Mouse (Mus musculus) liver, embryonic 15.5 days (tissue): ENCODE results near the gene Axdnd1. TPM values are rescaled to one million over a fixed set of nuclear protein-coding genes. Genes with fewer than 3 reads are reported as not detected.
"Not testable (repeated sequence)": the region's sequence is repeated elsewhere in the genome, so short reads cannot be mapped to it uniquely, and the experiment has no call there.

ENCODE experiments used
- ATAC-seq: fragments of 200-750 bp; cut with Nextera tagmentation; 2 replicates; pipeline ENCODE4 v1.8.0; 2017; ENCODE audit warnings: moderate number of reproducible peaks, mild to moderate bottlenecking, moderate library complexity; ENCODE audit not compliant: insufficient read depth
- H3K27ac ChIP-seq: fragments of 300-500 bp; sonication (generic); replicated peaks from 2 replicates; pipeline ENCODE4 v1.5.1; 2015; ENCODE audit warnings: mild to moderate bottlenecking, inconsistent platforms
- H3K27me3 ChIP-seq: fragments of 300-500 bp; sonication (generic); 2 replicates; pipeline ENCODE4 v1.6.1; 2015; ENCODE audit warnings: mild to moderate bottlenecking, inconsistent platforms
- H3K36me3 ChIP-seq: fragments of 300-500 bp; sonication (generic); replicated peaks from 2 replicates; pipeline ENCODE4 v1.6.1; 2015; ENCODE audit warnings: moderate library complexity, mild to moderate bottlenecking, inconsistent platforms
- H3K4me1 ChIP-seq: fragments of 300-500 bp; sonication (generic); replicated peaks from 2 replicates; pipeline ENCODE4 v1.6.1; 2015; ENCODE audit warnings: inconsistent platforms
- H3K4me2 ChIP-seq: fragments of 300-500 bp; sonication (generic); 2 replicates; pipeline ENCODE4 v1.6.1; 2015; ENCODE audit warnings: moderate library complexity, mild to moderate bottlenecking, inconsistent platforms
- H3K4me3 ChIP-seq: fragments of 300-500 bp; sonication (generic); replicated peaks from 2 replicates; pipeline ENCODE4 v1.5.1; 2015; ENCODE audit warnings: mild to moderate bottlenecking, inconsistent platforms
- H3K9ac ChIP-seq: fragments of 300-500 bp; sonication (generic); 2 replicates; pipeline ENCODE4 v1.6.1; 2015; ENCODE audit warnings: moderate library complexity, mild to moderate bottlenecking, inconsistent platforms
- H3K9me3 ChIP-seq: fragments of 300-500 bp; sonication (generic); replicated peaks from 2 replicates; pipeline ENCODE4 v1.6.1; 2016; ENCODE audit warnings: inconsistent platforms
- WGBS: fragments of 180-500 bp; shearing (Covaris S2); methylation state at CpG from one replicate; pipeline ENCODE4 v1.1.7; 2015; ENCODE audit warnings: mixed read lengths; ENCODE audit not compliant: insufficient replicate concordance; 5-methylcytosine and 5-hydroxymethylcytosine counted together
- polyA plus RNA-seq: library from polyadenylated mRNA; unstranded; fragments of >200 nt; fragmentation: Nextera tagmentation; extraction: Ambion mirVana; gene quantifications from 2 replicates; pipeline ENCODE4 v1.2.1, GENCODE M21; 2015

Gene Axdnd1
- polyA plus RNA-seq, 1 experiment from 2014 or later = not detected

GRCm38 (mm10) chr1:156402491-156402890, 18.5 kb downstream of the Axdnd1 start:
- Histone ChIP-seq H3K36me3 (no peaks in the 10 kb centered on the region), H3K27ac (no peak overlapping the region), H3K9me3 (no peaks in the 10 kb centered on the region), H3K27me3 (no peaks in the 10 kb centered on the region), H3K9ac (no peak overlapping the region), H3K4me1 (no peaks in the 10 kb centered on the region), H3K4me2 (no peak overlapping the region), H3K4me3 (no peak overlapping the region)
- ATAC-seq = no peak
- 33% methylated on average over 2 of the region's 2 CpGs for WGBS

- H3K4me1 ChIP-seq, H3K9me3 ChIP-seq, H3K4me3 ChIP-seq, H3K36me3 ChIP-seq, H3K4me2 ChIP-seq, ATAC-seq, H3K27ac ChIP-seq, H3K27me3 ChIP-seq, H3K9ac ChIP-seq: not testable (repeated sequence)
- 52% methylated on average over 3 of the region's 3 CpGs for WGBS
Measured at GRCm38 (mm10) chr1:156400159-156400558, 20.8 kb downstream of the Axdnd1 start.

DNA sequence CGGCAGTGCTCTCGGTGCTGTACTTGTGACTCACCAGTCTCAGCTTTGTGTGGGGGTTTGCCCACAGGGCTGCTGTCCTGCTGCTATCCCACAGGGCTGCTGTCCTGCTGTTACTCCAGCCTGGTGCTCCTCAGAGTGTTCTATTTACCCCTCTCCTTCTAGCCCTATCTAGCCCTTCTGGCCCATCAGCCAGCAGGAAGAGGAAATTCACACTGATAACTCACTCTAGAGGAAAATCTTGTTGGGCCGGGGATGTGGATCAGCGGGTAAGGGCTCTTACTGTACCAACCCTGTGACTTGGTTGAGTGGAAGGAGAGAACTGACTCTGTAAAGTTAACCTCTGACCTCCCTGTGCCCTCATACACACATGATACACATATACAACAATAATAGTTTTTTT, 27.8 kb downstream of the Axdnd1 start:
- Histone ChIP-seq H3K4me1 (no peaks in the 10 kb centered on the region), H3K9me3 (no peaks in the 10 kb centered on the region), H3K9ac (no peak overlapping the region), H3K4me2 (no peak overlapping the region), H3K27ac (no peak overlapping the region), H3K27me3 (no peaks in the 10 kb centered on the region), H3K36me3 (no peaks in the 10 kb centered on the region), H3K4me3 (no peak overlapping the region)
- 41% methylated on average over 4 of the region's 4 CpGs for WGBS
- ATAC-seq = peak; percentile 15; the same call in 1 of the 2 replicates

DNA sequence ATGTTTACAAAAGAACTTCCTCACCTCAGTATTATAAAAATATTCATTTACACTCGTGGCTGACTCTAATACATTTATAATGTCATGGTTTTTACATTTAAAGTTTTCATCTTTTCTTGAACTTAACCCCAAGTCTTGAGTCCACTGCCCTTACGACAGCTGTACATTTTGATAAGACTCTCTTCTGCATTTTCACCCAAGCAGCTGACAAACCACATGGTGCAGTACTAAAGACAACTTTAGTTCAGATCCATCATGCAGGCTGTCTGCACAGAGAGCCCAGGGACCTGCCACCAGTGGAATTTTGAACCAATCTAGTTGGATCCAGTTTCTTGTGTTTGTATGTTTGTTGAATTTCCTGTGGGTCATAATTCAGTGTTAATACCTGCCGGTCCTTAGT, 34.1 kb downstream of the Axdnd1 start:
- no peak overlapping the region for H3K9ac ChIP-seq
- peak; percentile 69 for ATAC-seq
- H3K27me3 ChIP-seq = no peaks in the 10 kb centered on the region
- H3K27ac ChIP-seq = no peak overlapping the region
- 28% methylated on average over 3 of the region's 3 CpGs for WGBS
- peaks cover 4% of the 10 kb centered on the region; the same call in 1 of the 2 replicates for H3K4me1 ChIP-seq
- no peak overlapping the region for H3K4me2 ChIP-seq
- no peaks in the 10 kb centered on the region for H3K9me3 ChIP-seq
- no peak overlapping the region for H3K4me3 ChIP-seq
- no peaks in the 10 kb centered on the region for H3K36me3 ChIP-seq

DNA sequence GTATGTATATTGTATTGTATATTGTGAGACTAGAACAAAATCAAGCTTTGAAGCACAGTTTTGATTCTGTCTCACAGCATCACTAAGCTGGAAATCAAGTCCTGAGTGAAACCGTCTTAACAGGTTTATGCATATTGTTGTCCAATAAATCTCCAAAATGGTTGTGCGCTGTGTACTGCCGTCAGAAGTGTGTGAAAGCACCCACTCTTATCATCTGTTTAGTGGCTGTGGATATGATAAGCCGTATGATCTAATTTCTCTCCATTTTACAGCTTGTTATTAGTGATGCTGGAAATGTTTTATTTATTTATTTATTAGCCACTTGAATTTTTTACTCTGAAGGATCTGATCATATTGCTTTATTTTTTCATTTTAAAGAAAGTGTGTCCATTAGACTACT, 34.7 kb downstream of the Axdnd1 start:
- ATAC-seq = no peak
- Histone ChIP-seq H3K9ac (no peak overlapping the region), H3K27me3 (no peaks in the 10 kb centered on the region), H3K4me1 (peaks cover 4% of the 10 kb centered on the region; the same call in 1 of the 2 replicates), H3K4me2 (no peak overlapping the region), H3K36me3 (no peaks in the 10 kb centered on the region), H3K27ac (no peak overlapping the region), H3K9me3 (no peaks in the 10 kb centered on the region), H3K4me3 (no peak overlapping the region)
- 29% methylated on average over 4 of the region's 4 CpGs for WGBS

DNA sequence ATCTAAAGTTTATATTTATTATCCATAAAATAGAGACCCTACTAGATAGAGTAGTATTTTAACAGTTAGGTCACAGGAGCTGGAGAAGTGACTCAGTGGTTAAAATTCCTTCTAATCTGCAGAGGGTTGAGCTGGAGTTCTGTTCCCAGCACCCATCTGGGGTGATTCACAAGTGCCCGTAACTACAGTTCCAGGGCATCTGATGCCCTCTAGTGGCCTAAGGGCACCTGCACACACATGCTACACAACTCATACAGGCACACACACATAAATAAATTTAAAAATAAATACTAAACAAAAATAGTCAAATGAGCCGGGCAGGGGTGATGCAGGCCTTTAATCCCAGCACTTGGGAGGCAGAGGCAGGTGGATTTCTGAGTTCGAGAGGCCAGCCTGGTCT, 39.7 kb downstream of the Axdnd1 start:
- Histone ChIP-seq H3K9me3 (no peaks in the 10 kb centered on the region), H3K4me3 (no peak overlapping the region), H3K4me1 (no peaks in the 10 kb centered on the region), H3K36me3 (no peaks in the 10 kb centered on the region), H3K27me3 (no peaks in the 10 kb centered on the region), H3K4me2 (no peak overlapping the region), H3K9ac (no peak overlapping the region), H3K27ac (no peak overlapping the region)
- WGBS = 68% methylated on average over 3 of the region's 3 CpGs
- no peak for ATAC-seq

- H3K4me2 ChIP-seq = no peak within 1 kb of the TSS
- no peak for ATAC-seq
- no peak within 1 kb of the TSS for H3K27ac ChIP-seq
- H3K9ac ChIP-seq = no peak within 1 kb of the TSS
- no peaks in the 10 kb centered on the region for H3K27me3 ChIP-seq
- WGBS = 76% methylated on average over 8 of the region's 8 CpGs
- no peak within 1 kb of the TSS for H3K4me3 ChIP-seq
- no peaks in the 10 kb centered on the region for H3K36me3 ChIP-seq
- no peaks in the 10 kb centered on the region for H3K4me1 ChIP-seq
- H3K9me3 ChIP-seq = no peaks in the 10 kb centered on the region
Measured at GRCm38 (mm10) chr1:156365740-156366139, 55.2 kb downstream of the Axdnd1 start, which contains the start of gene Gm2000. TSS of gene Gm2000 (plus strand) at chr1:156366040.

DNA sequence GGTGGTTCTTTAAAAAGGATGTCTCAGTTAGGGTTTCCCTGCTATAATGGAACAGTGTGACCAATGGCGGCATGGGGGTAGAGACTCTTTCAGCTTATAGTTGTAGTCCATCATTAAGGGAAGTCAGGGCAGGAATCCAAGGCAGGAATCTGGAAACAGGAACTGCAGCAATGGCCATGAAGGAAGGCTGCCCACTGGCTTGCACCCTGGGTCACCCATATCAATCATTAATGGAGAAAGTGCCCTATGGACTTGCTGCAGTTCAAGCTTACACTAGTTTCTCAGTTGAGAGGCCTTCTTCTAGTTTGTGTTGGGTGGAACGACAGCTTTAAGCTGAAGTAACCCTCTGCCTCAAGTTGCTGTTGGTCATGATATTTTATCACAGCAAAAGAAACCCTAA, 68.5 kb downstream of the Axdnd1 start:
- Histone ChIP-seq H3K4me2 (no peak overlapping the region), H3K9me3 (no peaks in the 10 kb centered on the region), H3K36me3 (no peaks in the 10 kb centered on the region), H3K27ac (no peak overlapping the region), H3K4me1 (no peaks in the 10 kb centered on the region), H3K9ac (no peak overlapping the region), H3K27me3 (no peaks in the 10 kb centered on the region), H3K4me3 (no peak overlapping the region)
- 66% methylated on average over 2 of the region's 2 CpGs for WGBS
- no peak for ATAC-seq

DNA sequence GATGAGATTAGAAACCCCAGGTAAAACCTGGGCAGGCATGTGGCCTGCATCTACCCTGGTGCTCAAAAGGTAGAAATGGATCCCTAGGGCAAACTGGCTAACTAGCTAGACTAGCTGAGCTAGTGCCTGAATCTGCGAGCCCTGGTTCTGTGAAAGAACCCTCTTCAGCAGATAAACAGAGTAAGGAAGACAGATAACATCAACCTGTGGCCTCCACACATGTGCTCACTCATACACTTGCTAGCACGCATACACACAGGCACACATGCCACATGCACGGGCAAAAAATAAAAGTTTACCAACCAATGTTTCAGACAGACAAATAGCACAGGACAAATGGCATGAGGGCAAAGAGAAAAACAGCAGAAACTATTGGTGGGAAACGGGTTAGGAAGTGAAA, 70.5 kb downstream of the Axdnd1 start:
- Histone ChIP-seq H3K4me2 (no peak overlapping the region), H3K36me3 (no peaks in the 10 kb centered on the region), H3K27me3 (no peaks in the 10 kb centered on the region), H3K27ac (no peak overlapping the region), H3K9me3 (no peaks in the 10 kb centered on the region), H3K4me3 (no peak overlapping the region), H3K9ac (no peak overlapping the region), H3K4me1 (no peaks in the 10 kb centered on the region)
- ATAC-seq = no peak
- WGBS = 56% methylated on average over 4 of the region's 4 CpGs

- 55% methylated on average over 4 of the region's 4 CpGs for WGBS
- Histone ChIP-seq H3K9me3 (no peaks in the 10 kb centered on the region), H3K4me3 (no peak overlapping the region), H3K4me2 (no peak overlapping the region), H3K27ac (no peak overlapping the region), H3K9ac (no peak overlapping the region), H3K36me3 (no peaks in the 10 kb centered on the region), H3K27me3 (no peaks in the 10 kb centered on the region), H3K4me1 (no peaks in the 10 kb centered on the region)
- no peak for ATAC-seq
Measured at GRCm38 (mm10) chr1:156349031-156349430, 71.9 kb downstream of the Axdnd1 start.

GRCm38 (mm10) chr1:156345633-156346032, 75.3 kb downstream of the Axdnd1 start:
- H3K4me3 ChIP-seq = no peak overlapping the region
- 74% methylated on average over 4 of the region's 4 CpGs for WGBS
- no peaks in the 10 kb centered on the region for H3K9me3 ChIP-seq
- H3K4me2 ChIP-seq = no peak overlapping the region
- no peaks in the 10 kb centered on the region for H3K27me3 ChIP-seq
- no peaks in the 10 kb centered on the region for H3K36me3 ChIP-seq
- no peak overlapping the region for H3K27ac ChIP-seq
- H3K9ac ChIP-seq = no peak overlapping the region
- ATAC-seq = no peak
- no peaks in the 10 kb centered on the region for H3K4me1 ChIP-seq

- 52% methylated on average over 4 of the region's 4 CpGs for WGBS
- no peak overlapping the region for H3K27ac ChIP-seq
Measured at GRCm38 (mm10) chr1:156344433-156344832, 76.5 kb downstream of the Axdnd1 start.

More at GRCm38 (mm10) chr1:156344433-156344832, 76.5 kb downstream of the Axdnd1 start:
- Histone ChIP-seq H3K36me3 (no peaks in the 10 kb centered on the region), H3K27me3 (no peaks in the 10 kb centered on the region), H3K9me3 (no peaks in the 10 kb centered on the region), H3K4me2 (no peak overlapping the region), H3K4me3 (no peak overlapping the region), H3K9ac (no peak overlapping the region), H3K4me1 (no peaks in the 10 kb centered on the region)
- ATAC-seq = no peak
